Mouse (Mus musculus) erythroid progenitor cell, adult 5-6 weeks (primary cell): ENCODE data around the gene Ntrk2. TPM values are rescaled to one million over a fixed set of nuclear protein-coding genes. Genes with fewer than 3 reads are reported as not detected.

Experiments used
- ATAC-seq: replicated peaks from 2 replicates; pipeline ENCODE4 v1.8.0; 2016; ENCODE audit warnings: moderate number of reproducible peaks, mild to moderate bottlenecking, moderate TSS enrichment, inconsistent platforms; ENCODE audit not compliant: poor library complexity, low FRiP score, severe bottlenecking
- total RNA-seq, 2 experiments: library from RNA; stranded (forward) in 1 of 2; stranded (reverse) in 1 of 2; fragments of 150-400 nt in 1 of 2; fragments of 186-747, 209-891 nt in 1 of 2; gene quantifications; 2 replicates each; pipeline versions ENCODE4 v1.2.3 to v1.2.4; 2015 to 2017; ENCODE audit warnings: low replicate concordance in 2 of 2

Gene Ntrk2
- total RNA-seq, 2 experiments from 2014 or later, result not detected

DNA sequence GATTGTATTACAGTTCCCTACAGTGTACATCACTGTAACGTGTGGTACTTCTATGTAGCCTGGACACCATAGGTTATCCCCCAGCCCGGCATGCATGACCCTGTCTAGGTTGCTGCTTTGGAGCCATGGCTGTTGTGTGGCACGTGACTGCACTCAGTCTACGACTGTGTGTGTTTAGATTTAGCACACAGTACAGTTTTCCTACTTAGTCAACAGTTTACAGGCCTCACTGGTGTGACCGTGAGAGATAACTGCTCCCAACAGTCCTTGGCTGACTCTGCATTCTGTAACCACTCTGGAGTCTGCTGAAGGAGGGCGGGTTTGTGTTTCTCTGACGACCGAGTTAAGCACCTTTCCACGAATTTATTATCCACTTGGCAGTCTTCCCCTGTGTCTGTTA lies 370.1 kb downstream of the Ntrk2 start:
- no peak for ATAC-seq

DNA sequence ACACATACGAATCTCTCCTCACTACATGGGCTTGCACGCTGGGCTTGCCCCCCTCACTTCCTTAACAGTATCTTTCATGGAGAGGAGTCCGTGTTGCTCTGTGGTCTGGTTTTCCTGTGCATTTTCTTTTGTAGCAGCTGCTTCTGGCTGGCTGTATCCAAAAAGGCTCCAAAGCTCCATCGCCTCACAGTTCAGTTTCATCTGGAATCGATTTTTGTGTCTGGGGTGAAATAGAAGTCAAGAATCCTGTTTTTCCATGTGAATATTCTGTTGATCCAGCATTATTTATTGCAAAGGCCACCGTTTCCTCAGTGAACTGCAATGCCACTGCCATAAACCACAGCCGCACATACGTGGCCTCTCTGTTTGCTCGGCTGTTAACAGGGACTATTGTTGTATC lies 370.6 kb downstream of the Ntrk2 start:
- ATAC-seq, result no peak

DNA sequence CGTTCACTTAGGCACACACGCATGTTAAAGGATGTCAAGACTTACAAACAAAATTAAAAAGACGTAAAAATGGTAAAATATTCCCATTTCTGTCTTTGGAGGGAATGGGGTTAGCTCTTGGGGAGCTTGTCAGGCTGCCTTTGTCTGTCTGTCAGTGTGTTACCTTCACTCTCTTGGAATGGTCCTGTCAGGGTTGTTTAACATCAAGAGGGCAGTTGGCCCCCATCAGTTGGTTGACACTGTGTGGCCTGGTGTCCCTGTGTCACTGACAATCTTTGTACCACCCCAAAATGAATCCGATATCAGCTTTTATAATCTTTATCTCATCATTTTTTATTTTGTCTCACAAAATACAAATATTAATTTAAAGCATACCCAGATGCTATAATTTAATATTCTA lies 373.6 kb downstream of the Ntrk2 start:
- ATAC-seq, result no peak

DNA sequence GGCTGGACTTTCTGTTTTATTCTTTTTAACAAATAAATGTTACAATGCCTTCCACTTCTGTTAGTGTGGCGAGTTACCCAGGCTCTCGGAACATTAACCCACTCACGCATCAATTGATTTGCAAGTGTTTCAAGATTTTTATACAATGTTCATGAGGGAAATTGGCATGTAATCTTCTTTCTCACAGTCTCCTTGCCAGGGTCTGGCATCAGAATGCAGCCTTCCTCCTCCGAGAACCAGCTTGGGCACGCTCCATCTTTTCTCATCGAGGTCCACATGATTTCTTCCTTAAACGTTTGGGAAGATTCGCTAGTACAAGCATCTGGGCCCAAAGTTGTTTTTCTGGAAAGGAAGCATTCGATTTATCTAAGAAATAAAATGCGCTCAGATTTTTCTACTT lies 374.4 kb downstream of the Ntrk2 start:
- no peak for ATAC-seq

DNA sequence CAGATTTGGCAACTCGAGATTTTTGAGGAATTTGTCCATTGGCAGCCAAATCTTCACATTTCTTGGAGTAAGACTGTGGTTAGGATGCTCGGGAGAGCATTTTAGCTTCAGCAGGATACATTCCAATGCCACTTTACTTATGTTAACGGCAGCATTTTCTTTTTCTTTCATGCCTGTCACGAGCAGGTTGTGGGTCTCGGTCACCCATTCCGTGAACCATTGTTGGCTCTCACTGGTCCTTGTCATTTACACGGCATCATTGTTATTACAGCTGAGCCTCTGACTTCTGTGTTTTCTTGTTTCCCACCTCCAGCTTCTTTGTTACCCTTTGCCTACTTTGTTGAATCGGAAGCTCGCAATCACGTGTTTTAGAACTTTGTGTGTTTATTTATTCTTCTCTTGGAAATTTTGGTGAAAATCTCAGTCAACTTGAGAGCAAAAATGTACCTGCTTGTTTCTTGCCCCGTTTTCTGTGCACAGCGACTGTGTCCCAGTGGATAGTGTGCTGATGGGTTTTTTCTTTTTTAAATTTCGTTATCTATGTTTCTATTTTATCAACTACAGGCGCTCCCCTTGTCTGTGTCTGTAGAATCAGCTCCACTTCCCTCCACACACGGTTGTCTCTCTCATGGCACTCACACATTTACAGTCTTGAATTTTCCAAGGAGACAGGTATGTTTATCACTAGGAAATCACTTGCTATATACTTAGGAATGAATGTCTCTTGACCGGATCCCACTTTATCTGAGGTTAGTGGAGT lies 375.0 kb downstream of the Ntrk2 start:
- no peak for ATAC-seq

DNA sequence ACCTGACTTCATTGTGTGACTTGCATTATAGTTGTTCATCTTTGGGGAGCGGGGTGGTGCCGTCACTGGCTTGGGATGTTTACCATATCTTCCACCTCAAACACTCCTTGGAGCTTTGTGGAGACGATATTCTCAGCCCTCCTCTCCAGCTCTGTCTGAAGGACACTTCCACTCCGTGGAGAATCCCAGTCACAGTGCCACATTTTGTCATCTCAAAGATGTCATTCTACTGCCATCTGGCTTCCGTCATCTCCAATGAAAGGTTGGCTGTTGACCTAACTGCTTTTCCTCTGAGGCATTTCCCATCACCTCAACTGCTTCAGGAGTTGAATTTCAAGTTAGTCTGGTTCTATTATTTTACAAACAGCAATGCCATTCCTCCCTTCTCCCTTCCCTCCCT lies 376.3 kb downstream of the Ntrk2 start:
- no peak for ATAC-seq

Other genes starting within 250 kb of the Ntrk2 start
- gene Slc28a3, start 195.7 kb upstream of the Ntrk2 start, total RNA-seq (2015; ENCODE audit: low replicate concordance), result not detected in 2 replicates
- gene Slc28a3, start 195.7 kb upstream of the Ntrk2 start, total RNA-seq (2017; ENCODE audit: low replicate concordance), result not detected in 2 replicates